Mouse (Mus musculus): ENCODE measurements around the gene Lipa.

DNA sequence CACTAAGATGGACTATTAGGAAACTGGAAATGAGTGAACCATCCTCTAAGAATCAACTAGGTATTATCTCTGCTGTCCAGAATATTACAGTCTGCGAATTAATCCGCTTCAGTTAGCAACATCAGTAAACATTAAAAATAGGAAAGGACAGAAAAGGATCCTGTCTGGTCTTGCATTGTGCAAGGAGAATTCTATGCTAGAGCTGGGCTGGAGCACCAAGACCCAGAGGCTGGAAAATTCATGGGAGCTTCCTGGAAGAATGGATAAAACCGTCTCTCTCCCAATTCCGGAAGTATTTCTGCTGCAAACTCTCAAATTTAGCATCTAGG, 22.9 kb upstream of the Lipa start:
- no peak for TF ChIP-seq CTCF (conservative IDR thresholded peaks at IDR 0.05; ENCODE audit: insufficient read depth, insufficient read length, low read depth, low read length)
- TF ChIP-seq POLR2A (IDR thresholded peaks at IDR 0.05; ENCODE audit: low read depth, low read length) = no peak

All from kidney, adult 2 months (tissue).